In the genomic region with DNA sequence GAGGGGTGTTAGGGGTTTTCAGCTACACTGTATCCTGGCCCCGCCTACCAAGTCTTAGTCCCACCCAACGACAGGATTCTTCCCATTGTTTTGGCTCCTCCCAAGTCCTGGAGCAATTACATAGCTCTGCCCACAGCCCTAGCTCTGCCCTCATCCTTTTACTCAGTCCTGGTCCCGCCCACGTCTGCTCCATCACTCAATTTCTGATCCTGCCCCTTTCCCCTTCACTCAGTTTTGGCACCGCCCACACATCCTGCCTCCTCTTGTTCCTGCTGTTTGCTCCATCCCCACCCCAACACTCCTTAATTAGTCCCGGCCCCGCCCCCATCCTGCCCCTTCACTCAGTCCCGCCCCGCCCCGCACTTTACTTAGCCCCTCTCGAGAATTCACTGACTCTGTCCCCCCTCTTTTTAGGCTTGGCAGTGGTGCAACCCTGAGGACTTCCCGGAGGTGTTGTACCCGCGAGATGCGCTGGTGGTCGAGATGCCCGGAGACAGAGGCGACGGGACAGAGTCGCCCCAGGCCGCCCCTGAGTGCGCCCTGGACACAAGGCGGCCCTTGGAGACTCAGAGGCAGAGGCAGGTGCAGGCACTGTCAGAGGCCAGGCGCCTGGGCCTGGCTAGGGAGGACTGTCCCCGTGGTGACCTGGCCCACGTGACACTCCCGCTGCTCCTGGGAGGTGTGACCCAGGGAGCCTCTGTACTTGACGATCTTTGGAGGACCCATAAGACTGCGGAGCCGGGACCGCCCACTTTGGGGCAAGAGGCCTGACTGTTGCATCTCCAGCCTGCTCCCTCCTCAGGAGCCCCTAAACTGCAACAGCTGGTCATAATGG, we compare ENCODE assay signal across 8 mouse cellular contexts. TPM values are rescaled to one million over a fixed set of nuclear protein-coding genes. Genes with fewer than 3 reads are reported as not detected.
A peak's percentile ranks its signal among the peaks of the same experiment; 100 is the strongest.
DNase-seq lines count a peak whose midpoint lies in the region; ATAC-seq and TF ChIP-seq lines count a peak whose summit lies in the region.

No protein-coding gene starts in this region.

- peak; percentile 33 for ATAC-seq in Patski
- ATAC-seq in embryonic facial prominence, embryonic 11.5 days (replicated peaks; ENCODE audit: insufficient number of reproducible peaks, low FRiP score, low TSS enrichment, low read depth): peak; percentile 67
- ATAC-seq in heart, embryonic 13.5 days (ENCODE audit: extremely low read depth, insufficient number of reproducible peaks, low FRiP score, low TSS enrichment): peak; percentile 61
- ATAC-seq in kidney, embryonic 14.5 days (ENCODE audit: low FRiP score, low TSS enrichment): peak; percentile 84
- peak; percentile 87 for ATAC-seq in lung, postnatal 0 days

- H3K9me3 ChIP-seq in embryonic facial prominence, embryonic 11.5 days (replicated peaks; ENCODE audit: control insufficient read depth, low read length): no peaks in the 10 kb centered on the region
- H3K9me3 ChIP-seq in heart, embryonic 13.5 days: peaks cover 14% of the 10 kb centered on the region
- H3K9me3 ChIP-seq in kidney, embryonic 14.5 days (ENCODE audit: control insufficient read depth, low read length): 0 out of 2 replicates have a peak, but pooled peaks cover 10% of the 10 kb centered on the region
- no peaks in the 10 kb centered on the region for H3K9me3 ChIP-seq in lung, postnatal 0 days (ENCODE audit: low read length)

- TF ChIP-seq EP300 in lung, postnatal 0 days (IDR thresholded peaks at IDR 0.05): no peak

- H3K4me3 ChIP-seq in embryonic facial prominence, embryonic 11.5 days (ENCODE audit: low read depth, low read length): no peak overlapping the region
- H3K4me3 ChIP-seq in heart, embryonic 13.5 days: peak overlapping the region; percentile 23
- H3K4me3 ChIP-seq in kidney, embryonic 14.5 days (ENCODE audit: low read length): peak overlapping the region; percentile 22
- no peak overlapping the region for H3K4me3 ChIP-seq in lung, postnatal 0 days (ENCODE audit: low read depth, low read length)

- no peaks in the 10 kb centered on the region for H3K36me3 ChIP-seq in embryonic facial prominence, embryonic 11.5 days (replicated peaks; ENCODE audit: control insufficient read depth, insufficient read depth, low read depth, low read length)
- H3K36me3 ChIP-seq in heart, embryonic 13.5 days: no peaks in the 10 kb centered on the region
- H3K36me3 ChIP-seq in kidney, embryonic 14.5 days (ENCODE audit: control insufficient read depth, insufficient read depth, low read length): no peaks in the 10 kb centered on the region
- no peaks in the 10 kb centered on the region for H3K36me3 ChIP-seq in lung, postnatal 0 days (ENCODE audit: insufficient read depth, low read length)

- CTCF ChIA-PET in Patski (lab: Charles Lee): interaction anchor here (1.4 kb wide), 1 partner anchor 21 kb away, joined by 3 read pairs; no protein-coding TSS in a partner anchor

- no peaks in the 10 kb centered on the region for H3K27me3 ChIP-seq in Patski
- H3K27me3 ChIP-seq in embryonic facial prominence, embryonic 11.5 days (ENCODE audit: control insufficient read depth, insufficient read depth, low read length): peaks cover 12% of the 10 kb centered on the region
- peaks cover 73% of the 10 kb centered on the region for H3K27me3 ChIP-seq in heart, embryonic 13.5 days (replicated peaks)
- H3K27me3 ChIP-seq in kidney, embryonic 14.5 days (ENCODE audit: control insufficient read depth, insufficient read depth, low read length): 0 out of 2 replicates have a peak, but pooled peaks cover 6% of the 10 kb centered on the region
- no peaks in the 10 kb centered on the region for H3K27me3 ChIP-seq in lung, postnatal 0 days (replicated peaks; ENCODE audit: insufficient read depth, low read length)

- H3K9ac ChIP-seq in embryonic facial prominence, embryonic 11.5 days (replicated peaks; ENCODE audit: low read length): no peak overlapping the region
- no peak overlapping the region for H3K9ac ChIP-seq in heart, embryonic 13.5 days
- no peak overlapping the region for H3K9ac ChIP-seq in kidney, embryonic 14.5 days (ENCODE audit: low read depth, low read length)
- no peak overlapping the region for H3K9ac ChIP-seq in lung, postnatal 0 days (replicated peaks; ENCODE audit: low read depth)

- no peak for DNase-seq in Patski (ENCODE audit: low read depth, low spot score)
- peak; percentile 78 for DNase-seq in embryonic facial prominence, embryonic 11.5 days (ENCODE audit: low spot score)
- peak; percentile 92 for DNase-seq in lung, postnatal 0 days (ENCODE audit: low spot score)
- DNase-seq in yolk sac, embryonic 10.5 days (ENCODE audit: low spot score): peak; percentile 64
- no peak for DNase-seq in spleen, postnatal 4 days (ENCODE audit: low spot score in 2 of 2)
- no peak for DNase-seq in left cerebral cortex, postnatal 4 days

- POLR2A ChIA-PET in Patski (lab: Charles Lee): no interaction called here

- peak overlapping the region; percentile 15; the same call in 1 of the 2 replicates for H3K4me2 ChIP-seq in embryonic facial prominence, embryonic 11.5 days (ENCODE audit: low read depth, low read length)
- peak overlapping the region; percentile 44 for H3K4me2 ChIP-seq in heart, embryonic 13.5 days
- peak overlapping the region; percentile 43 for H3K4me2 ChIP-seq in kidney, embryonic 14.5 days (replicated peaks; ENCODE audit: low read depth, low read length)
- H3K4me2 ChIP-seq in lung, postnatal 0 days (replicated peaks; ENCODE audit: low read depth, low read length): 0 out of 2 replicates have a peak overlapping the region, but pooled peaks have one; percentile 15

- WGBS in embryonic facial prominence, embryonic 11.5 days: 2% methylated on average over 31 of the region's 31 CpGs
- 2% methylated on average over 31 of the region's 31 CpGs for WGBS in heart, embryonic 13.5 days
- 1% methylated on average over 31 of the region's 31 CpGs for WGBS in kidney, embryonic 14.5 days
- WGBS in lung, postnatal 0 days: 6% methylated on average over 31 of the region's 31 CpGs

- in situ Hi-C loops in Patski (cut with MboI; ENCODE audit: low pct_unique_long_range_greater_than_20kb): no loop called here

- intact Hi-C loops in left cerebral cortex, postnatal 4 days (cut with DNase I): no loop called here

- no peak for TF ChIP-seq CTCF in Patski (IDR thresholded peaks at IDR 0.05)
- TF ChIP-seq CTCF in lung, postnatal 0 days (IDR thresholded peaks at IDR 0.05): no peak

- H3K4me1 ChIP-seq in embryonic facial prominence, embryonic 11.5 days (ENCODE audit: control insufficient read depth, insufficient read depth, low read length): no peaks in the 10 kb centered on the region; the same call in 1 of the 2 replicates
- peaks cover 14% of the 10 kb centered on the region for H3K4me1 ChIP-seq in heart, embryonic 13.5 days
- H3K4me1 ChIP-seq in kidney, embryonic 14.5 days (ENCODE audit: control insufficient read depth, insufficient read depth, low read length): peaks cover 7% of the 10 kb centered on the region; the same call in 1 of the 2 replicates
- no peaks in the 10 kb centered on the region for H3K4me1 ChIP-seq in lung, postnatal 0 days (ENCODE audit: insufficient read depth, low read depth, low read length)

- H3K27ac ChIP-seq in embryonic facial prominence, embryonic 11.5 days (replicated peaks; ENCODE audit: low read depth, low read length): no peak overlapping the region
- no peak overlapping the region for H3K27ac ChIP-seq in heart, embryonic 13.5 days (replicated peaks)
- H3K27ac ChIP-seq in kidney, embryonic 14.5 days (ENCODE audit: low read depth, low read length): no peak overlapping the region; the same call in 1 of the 2 replicates
- H3K27ac ChIP-seq in lung, postnatal 0 days (ENCODE audit: low read length): no peak overlapping the region

RNA-seq across cellular contexts. Expression of a gene that starts 12.1 kb away (rescaled TPM):
- 0.80 TPM for polyA plus RNA-seq in Patski (2021)
- 0.10 TPM in 1 of 2 replicates, not detected in the other for polyA plus RNA-seq in embryonic facial prominence, embryonic 11.5 days (2014; fragmentation: Nextera tagmentation; extraction: Ambion mirVana)
- polyA plus RNA-seq in heart, embryonic 13.5 days (2015; fragmentation: Nextera tagmentation; extraction: Ambion mirVana): not detected in 2 replicates
- polyA plus RNA-seq in kidney, embryonic 14.5 days (2014; fragmentation: Nextera tagmentation; extraction: Ambion mirVana): not detected in 2 replicates
- polyA plus RNA-seq in lung, postnatal 0 days (2015; fragmentation: Nextera tagmentation; extraction: Ambion mirVana): 0.13 and 0.16 TPM in 2 replicates
- total RNA-seq in left cerebral cortex, postnatal 4 days (2021): under 1 TPM; 0.20 to 0.22 TPM

RNA-seq across cellular contexts. Expression of a gene that starts 15.5 kb away (rescaled TPM):
- polyA plus RNA-seq in Patski (2021): 30.4 TPM
- 8.3 and 9.7 TPM in 2 replicates for polyA plus RNA-seq in embryonic facial prominence, embryonic 11.5 days (2014; fragmentation: Nextera tagmentation; extraction: Ambion mirVana)
- polyA plus RNA-seq in heart, embryonic 13.5 days (2015; fragmentation: Nextera tagmentation; extraction: Ambion mirVana): 5.6 and 6.7 TPM in 2 replicates
- 13.4 and 17.2 TPM in 2 replicates for polyA plus RNA-seq in kidney, embryonic 14.5 days (2014; fragmentation: Nextera tagmentation; extraction: Ambion mirVana)
- polyA plus RNA-seq in lung, postnatal 0 days (2015; fragmentation: Nextera tagmentation; extraction: Ambion mirVana): 7.3 and 7.6 TPM in 2 replicates
- total RNA-seq in left cerebral cortex, postnatal 4 days (2021): 10 to 100 TPM; 78.2 to 86.3 TPM

RNA-seq across cellular contexts. Expression of a gene that starts 19.2 kb away (rescaled TPM):
- 6.8 TPM for polyA plus RNA-seq in Patski (2021)
- 5.1 and 5.3 TPM in 2 replicates for polyA plus RNA-seq in embryonic facial prominence, embryonic 11.5 days (2014; fragmentation: Nextera tagmentation; extraction: Ambion mirVana)
- polyA plus RNA-seq in heart, embryonic 13.5 days (2015; fragmentation: Nextera tagmentation; extraction: Ambion mirVana): 1.9 and 2.4 TPM in 2 replicates
- polyA plus RNA-seq in kidney, embryonic 14.5 days (2014; fragmentation: Nextera tagmentation; extraction: Ambion mirVana): 4.7 and 5.7 TPM in 2 replicates
- polyA plus RNA-seq in lung, postnatal 0 days (2015; fragmentation: Nextera tagmentation; extraction: Ambion mirVana): 9.4 and 10.7 TPM in 2 replicates
- 10 to 100 TPM; 13.0 to 14.9 TPM for total RNA-seq in left cerebral cortex, postnatal 4 days (2021)

RNA-seq across cellular contexts. Expression of a gene that starts 42.7 kb away (rescaled TPM):
- polyA plus RNA-seq in Patski (2021): 8.0 TPM
- 2.9 and 4.0 TPM in 2 replicates for polyA plus RNA-seq in embryonic facial prominence, embryonic 11.5 days (2014; fragmentation: Nextera tagmentation; extraction: Ambion mirVana)
- 1.5 TPM in 2 replicates for polyA plus RNA-seq in heart, embryonic 13.5 days (2015; fragmentation: Nextera tagmentation; extraction: Ambion mirVana)
- polyA plus RNA-seq in kidney, embryonic 14.5 days (2014; fragmentation: Nextera tagmentation; extraction: Ambion mirVana): 2.5 and 2.6 TPM in 2 replicates
- 0.24 and 0.25 TPM in 2 replicates for polyA plus RNA-seq in lung, postnatal 0 days (2015; fragmentation: Nextera tagmentation; extraction: Ambion mirVana)
- 10 to 100 TPM; 29.6 to 48.2 TPM for total RNA-seq in left cerebral cortex, postnatal 4 days (2021)

RNA-seq across cellular contexts. Expression of a gene that starts 43.8 kb away (rescaled TPM):
- polyA plus RNA-seq in Patski (2021): 110 TPM
- 30.1 and 33.4 TPM in 2 replicates for polyA plus RNA-seq in embryonic facial prominence, embryonic 11.5 days (2014; fragmentation: Nextera tagmentation; extraction: Ambion mirVana)
- polyA plus RNA-seq in heart, embryonic 13.5 days (2015; fragmentation: Nextera tagmentation; extraction: Ambion mirVana): 34.9 and 36.5 TPM in 2 replicates
- polyA plus RNA-seq in kidney, embryonic 14.5 days (2014; fragmentation: Nextera tagmentation; extraction: Ambion mirVana): 33.3 and 49.1 TPM in 2 replicates
- polyA plus RNA-seq in lung, postnatal 0 days (2015; fragmentation: Nextera tagmentation; extraction: Ambion mirVana): 28.0 and 30.5 TPM in 2 replicates
- total RNA-seq in left cerebral cortex, postnatal 4 days (2021): 100 to 1,000 TPM; 187 to 198 TPM

Comparison
In these comparisons a context has a peak if more than half of its experiments do, and no peak if none do; other contexts are left out.
1. ATAC-seq: peak in every context shown above with its lines; median percentile 87 in lung, postnatal 0 days; 84 in kidney, embryonic 14.5 days; 67 in embryonic facial prominence, embryonic 11.5 days; 61 in heart, embryonic 13.5 days; 33 in Patski.
2. DNase-seq: peak in embryonic facial prominence, embryonic 11.5 days (single experiment), lung, postnatal 0 days (single experiment) and yolk sac, embryonic 10.5 days (single experiment); none in Patski (single experiment), spleen, postnatal 4 days (0 of 2) and left cerebral cortex, postnatal 4 days (single experiment).
3. H3K4me3 ChIP-seq: peak in heart, embryonic 13.5 days (single experiment) and kidney, embryonic 14.5 days (single experiment); none in embryonic facial prominence, embryonic 11.5 days (single experiment) and lung, postnatal 0 days (single experiment).
4. Peak in every context shown above with its lines, with median percentiles within 50 percentile points of each other: H3K4me2 ChIP-seq.